Mouse (Mus musculus) forebrain, embryonic 12.5 days (tissue): ENCODE data around the gene Lmtk2. TPM values are rescaled to one million over a fixed set of nuclear protein-coding genes. Genes with fewer than 3 reads are reported as not detected.

Experiments used
- ATAC-seq: fragments of 200-750 bp; cut with Nextera tagmentation; 2 replicates; pipeline ENCODE4 v1.8.0; 2017; ENCODE audit warnings: moderate TSS enrichment; ENCODE audit not compliant: low FRiP score
- H3K27ac ChIP-seq: fragments of 300-500 bp; sonication (generic); 2 replicates; pipeline ENCODE4 v1.5.1; 2016; ENCODE audit warnings: mild to moderate bottlenecking
- H3K27me3 ChIP-seq: fragments of 300-500 bp; sonication (generic); 2 replicates; pipeline ENCODE4 v1.6.1; 2016; ENCODE audit warnings: mild to moderate bottlenecking
- H3K36me3 ChIP-seq: fragments of 300-500 bp; sonication (generic); replicated peaks from 2 replicates; pipeline ENCODE4 v1.6.1; 2016; ENCODE audit warnings: mild to moderate bottlenecking
- H3K4me1 ChIP-seq: fragments of 300-500 bp; sonication (generic); 2 replicates; pipeline ENCODE4 v1.6.1; 2016
- H3K4me2 ChIP-seq: fragments of 300-500 bp; sonication (generic); 2 replicates; pipeline ENCODE4 v1.6.1; 2016; ENCODE audit warnings: mild to moderate bottlenecking, moderate library complexity
- H3K4me3 ChIP-seq: fragments of 300-500 bp; sonication (generic); replicated peaks from 2 replicates; pipeline ENCODE4 v1.5.1; 2016; ENCODE audit warnings: mild to moderate bottlenecking
- H3K9ac ChIP-seq: fragments of 300-500 bp; sonication (generic); 2 replicates; pipeline ENCODE4 v1.6.1; 2016; ENCODE audit warnings: mild to moderate bottlenecking
- H3K9me3 ChIP-seq: fragments of 300-500 bp; sonication (generic); 2 replicates; pipeline ENCODE4 v1.6.1; 2016
- WGBS: fragments of 180-500 bp; shearing (Covaris S2); methylation state at CpG from one replicate; pipeline ENCODE4 v1.1.7; 2016; 5-methylcytosine and 5-hydroxymethylcytosine counted together
- polyA plus RNA-seq: library from polyadenylated mRNA; unstranded; fragments of >200 nt; fragmentation: Nextera tagmentation; extraction: Ambion mirVana; gene quantifications from 2 replicates; pipeline ENCODE4 v1.2.1, GENCODE M21; 2016

The Lmtk2 gene
- 9.5 and 10.3 TPM in 2 replicates for polyA plus RNA-seq

GRCm38 (mm10) chr5:144100149-144100935, at the start of gene Lmtk2:
Gene Lmtk2 (plus strand): TSS chr5:144100436.
- Histone ChIP-seq H3K27ac (peak within 1 kb of the TSS; percentile 91), H3K4me3 (peak within 1 kb of the TSS; percentile 100), H3K27me3 (0 out of 2 replicates have a peak, but pooled peaks cover 2% of the 10 kb centered on the region), H3K4me1 (peaks cover 11% of the 10 kb centered on the region), H3K36me3 (no peaks in the 10 kb centered on the region), H3K9me3 (no peaks in the 10 kb centered on the region), H3K4me2 (peak within 1 kb of the TSS; percentile 73), H3K9ac (peak within 1 kb of the TSS; percentile 93)
- WGBS = under 1% methylated on average over 66 of the region's 90 CpGs
- ATAC-seq = peak; percentile 100

GRCm38 (mm10) chr5:144051268-144051667, 49.0 kb upstream of the Lmtk2 start:
- Histone ChIP-seq H3K27ac (no peak overlapping the region), H3K27me3 (no peaks in the 10 kb centered on the region), H3K4me1 (no peaks in the 10 kb centered on the region), H3K9ac (no peak overlapping the region), H3K9me3 (no peaks in the 10 kb centered on the region), H3K4me2 (no peak overlapping the region), H3K36me3 (no peaks in the 10 kb centered on the region), H3K4me3 (no peak overlapping the region)
- ATAC-seq = no peak

DNA sequence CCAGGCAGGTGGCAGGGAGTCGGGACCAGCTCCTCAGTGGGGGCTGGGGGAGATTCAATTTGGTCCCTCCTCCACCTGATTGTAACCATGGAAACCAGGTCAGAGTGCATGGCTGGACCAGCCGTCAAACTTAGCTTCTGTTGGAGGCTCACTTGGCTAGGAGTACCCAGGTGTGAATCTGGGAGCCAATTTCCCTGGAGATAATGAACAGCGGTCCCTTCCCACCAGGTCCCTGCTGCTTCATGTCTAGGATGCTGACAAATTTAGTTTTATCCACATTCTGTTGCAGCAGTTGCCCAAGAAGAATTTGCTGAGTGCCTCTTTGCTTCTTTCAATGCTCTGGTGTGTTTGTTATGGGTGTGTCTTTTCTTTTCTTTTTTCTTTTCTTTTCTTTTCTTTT, 46.8 kb upstream of the Lmtk2 start:
- WGBS = 49% methylated on average over 3 of the region's 3 CpGs
- Histone ChIP-seq H3K27ac (no peak overlapping the region), H3K4me3 (no peak overlapping the region), H3K27me3 (no peaks in the 10 kb centered on the region), H3K4me2 (no peak overlapping the region), H3K9me3 (no peaks in the 10 kb centered on the region), H3K4me1 (no peaks in the 10 kb centered on the region), H3K9ac (no peak overlapping the region), H3K36me3 (no peaks in the 10 kb centered on the region)
- peak; percentile 79 for ATAC-seq

GRCm38 (mm10) chr5:144054340-144054739, 45.9 kb upstream of the Lmtk2 start:
- Histone ChIP-seq H3K4me1 (no peaks in the 10 kb centered on the region), H3K9ac (no peak overlapping the region), H3K4me2 (no peak overlapping the region), H3K36me3 (no peaks in the 10 kb centered on the region), H3K4me3 (no peak overlapping the region), H3K27ac (no peak overlapping the region), H3K9me3 (no peaks in the 10 kb centered on the region), H3K27me3 (no peaks in the 10 kb centered on the region)
- 95% methylated on average over 6 of the region's 6 CpGs for WGBS
- ATAC-seq = no peak

- no peak for ATAC-seq
- Histone ChIP-seq H3K4me1 (no peaks in the 10 kb centered on the region), H3K9me3 (no peaks in the 10 kb centered on the region), H3K36me3 (no peaks in the 10 kb centered on the region), H3K27ac (no peak overlapping the region), H3K4me3 (no peak overlapping the region), H3K4me2 (no peak overlapping the region), H3K9ac (no peak overlapping the region), H3K27me3 (no peaks in the 10 kb centered on the region)
- 60% methylated on average over 5 of the region's 5 CpGs for WGBS
These were observed 36.1 kb upstream of the Lmtk2 start for GRCm38 (mm10) chr5:144064093-144064492.

DNA sequence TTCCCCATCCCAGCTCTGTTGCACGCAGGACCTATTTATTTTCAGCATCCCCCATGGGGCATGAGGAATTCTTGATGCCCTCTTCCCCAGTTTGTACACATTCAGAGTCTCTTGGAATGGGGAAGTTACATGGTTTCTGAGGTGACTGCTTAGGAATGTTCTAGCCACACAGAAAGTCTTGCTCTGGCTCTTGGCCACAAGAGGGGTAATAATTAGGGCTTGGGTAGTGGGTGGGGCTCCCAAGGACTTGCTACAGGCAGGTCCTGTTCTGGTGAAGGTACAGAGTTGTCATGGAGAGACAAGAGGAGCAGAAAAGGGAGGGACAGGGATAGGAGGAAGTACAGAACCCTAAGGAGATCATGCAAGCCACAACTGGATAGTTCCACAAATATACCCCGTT, 34.2 kb upstream of the Lmtk2 start:
- Histone ChIP-seq H3K4me1 (no peaks in the 10 kb centered on the region), H3K27me3 (no peaks in the 10 kb centered on the region), H3K4me2 (no peak overlapping the region), H3K4me3 (no peak overlapping the region), H3K9ac (no peak overlapping the region), H3K36me3 (no peaks in the 10 kb centered on the region), H3K9me3 (no peaks in the 10 kb centered on the region), H3K27ac (no peak overlapping the region)
- WGBS = 90% methylated on average over 2 of the region's 2 CpGs
- no peak for ATAC-seq

DNA sequence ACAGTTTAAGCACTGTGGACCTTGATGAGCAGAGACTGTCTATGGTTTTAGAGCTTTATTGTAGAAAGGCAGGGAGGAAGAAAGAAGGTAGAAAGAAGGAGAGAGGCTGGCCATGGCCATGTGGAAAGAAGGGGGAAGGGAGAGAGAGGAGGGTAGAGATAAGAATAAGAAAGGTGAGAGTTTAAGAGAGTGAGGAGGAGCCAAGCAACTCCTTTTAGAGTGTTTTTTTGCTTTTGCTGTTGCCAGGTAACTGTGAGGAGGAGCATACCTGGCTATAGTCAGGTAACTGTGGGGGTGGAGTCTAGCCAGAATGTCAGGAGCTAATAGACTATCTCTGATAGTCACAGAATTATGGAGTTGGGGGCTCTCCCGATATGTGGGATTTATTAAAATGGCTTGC, 30.2 kb upstream of the Lmtk2 start:
- no peaks in the 10 kb centered on the region for H3K27me3 ChIP-seq
- H3K9ac ChIP-seq = no peak overlapping the region
- H3K36me3 ChIP-seq = no peaks in the 10 kb centered on the region
- no peaks in the 10 kb centered on the region for H3K9me3 ChIP-seq
- no peak overlapping the region for H3K4me2 ChIP-seq
- ATAC-seq = no peak
- no peak overlapping the region for H3K4me3 ChIP-seq
- H3K4me1 ChIP-seq = no peaks in the 10 kb centered on the region
- 100% methylated on average over 1 of the region's 1 CpGs for WGBS
- H3K27ac ChIP-seq = no peak overlapping the region

DNA sequence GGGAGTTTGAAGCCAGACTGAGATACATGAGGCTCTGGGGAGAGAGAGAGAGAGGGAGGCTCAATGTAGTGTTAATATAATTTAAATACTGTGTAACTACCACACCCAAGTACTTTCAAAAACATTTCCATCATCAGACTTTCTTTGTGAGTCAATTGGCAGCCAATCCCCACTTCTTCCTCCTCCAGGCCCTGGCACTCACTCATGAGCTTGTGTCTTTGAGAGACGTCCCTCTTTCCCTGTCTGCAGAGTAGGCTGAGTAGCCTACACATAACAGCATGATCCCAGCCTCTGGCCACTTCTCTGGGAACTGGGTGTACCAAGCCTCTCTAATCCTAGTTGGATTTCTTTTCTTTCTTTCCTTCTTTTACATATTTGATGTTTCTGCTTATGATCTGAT, 29.0 kb upstream of the Lmtk2 start:
- Histone ChIP-seq H3K4me1 (no peaks in the 10 kb centered on the region), H3K4me2 (no peak overlapping the region), H3K9me3 (no peaks in the 10 kb centered on the region), H3K27ac (no peak overlapping the region), H3K9ac (no peak overlapping the region), H3K36me3 (no peaks in the 10 kb centered on the region), H3K27me3 (no peaks in the 10 kb centered on the region), H3K4me3 (no peak overlapping the region)
- no peak for ATAC-seq
- 55% methylated on average over 1 of the region's 1 CpGs for WGBS

GRCm38 (mm10) chr5:144077541-144077940, 22.7 kb upstream of the Lmtk2 start:
- no peaks in the 10 kb centered on the region for H3K36me3 ChIP-seq
- H3K4me1 ChIP-seq = no peaks in the 10 kb centered on the region
- ATAC-seq = no peak
- H3K27ac ChIP-seq = no peak overlapping the region
- H3K27me3 ChIP-seq = no peaks in the 10 kb centered on the region
- WGBS = 75% methylated on average over 1 of the region's 1 CpGs
- no peak overlapping the region for H3K4me2 ChIP-seq
- H3K9ac ChIP-seq = no peak overlapping the region
- no peak overlapping the region for H3K4me3 ChIP-seq
- H3K9me3 ChIP-seq = peaks cover 3% of the 10 kb centered on the region; the same call in 1 of the 2 replicates

DNA sequence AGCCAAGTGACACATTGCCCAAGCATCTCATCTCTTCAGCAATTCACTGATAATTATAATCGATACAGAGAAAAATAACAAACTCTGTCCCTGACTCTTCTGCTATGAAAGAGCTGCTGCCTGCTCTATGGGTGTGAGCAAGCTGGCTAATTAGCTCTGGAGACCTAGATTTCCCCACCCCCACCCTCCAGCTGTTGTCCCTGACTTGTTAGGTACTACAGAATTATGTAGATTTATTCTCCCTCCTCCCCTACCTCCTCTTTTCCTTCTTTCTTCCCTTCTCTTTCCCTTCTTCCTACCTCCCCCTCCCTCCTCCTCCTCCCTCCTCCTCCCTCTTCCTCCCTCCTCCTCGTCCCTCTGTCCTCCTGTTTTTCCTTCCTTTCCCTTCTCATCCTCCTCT, 19.4 kb upstream of the Lmtk2 start:
- WGBS = 49% methylated on average over 2 of the region's 2 CpGs
- Histone ChIP-seq H3K27me3 (no peaks in the 10 kb centered on the region), H3K4me1 (no peaks in the 10 kb centered on the region), H3K27ac (0 out of 2 replicates have a peak overlapping the region, but pooled peaks have one; percentile 46), H3K9ac (no peak overlapping the region), H3K4me2 (no peak overlapping the region), H3K9me3 (peaks cover 3% of the 10 kb centered on the region; the same call in 1 of the 2 replicates), H3K36me3 (no peaks in the 10 kb centered on the region), H3K4me3 (no peak overlapping the region)
- no peak for ATAC-seq

DNA sequence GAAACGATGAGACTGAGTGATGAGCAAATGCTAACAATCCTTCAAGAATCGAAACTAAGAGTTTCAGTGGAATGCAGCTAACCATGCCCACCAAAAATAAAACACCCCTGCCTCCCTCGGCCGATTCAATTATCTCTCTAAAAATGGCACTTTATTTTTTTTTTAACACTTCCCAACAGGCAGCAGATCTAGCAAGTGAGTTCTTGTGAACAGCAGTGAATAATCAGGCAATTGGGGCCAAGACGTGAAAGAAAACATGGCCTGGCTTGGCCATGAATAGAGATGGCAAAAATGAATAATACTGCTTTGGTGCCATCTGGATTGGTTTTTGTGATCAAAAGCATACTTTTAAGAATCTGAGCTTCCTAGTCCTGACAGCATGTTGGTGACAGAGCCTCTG, 18.2 kb upstream of the Lmtk2 start:
- Histone ChIP-seq H3K27me3 (no peaks in the 10 kb centered on the region), H3K4me3 (no peak overlapping the region), H3K36me3 (no peaks in the 10 kb centered on the region), H3K9me3 (peaks cover 3% of the 10 kb centered on the region; the same call in 1 of the 2 replicates), H3K4me1 (no peaks in the 10 kb centered on the region), H3K27ac (no peak overlapping the region), H3K9ac (no peak overlapping the region), H3K4me2 (no peak overlapping the region)
- ATAC-seq = no peak
- WGBS = 83% methylated on average over 5 of the region's 5 CpGs

GRCm38 (mm10) chr5:144083521-144083920, 16.7 kb upstream of the Lmtk2 start:
- Histone ChIP-seq H3K36me3 (no peaks in the 10 kb centered on the region), H3K9ac (no peak overlapping the region)
- ATAC-seq = no peak

DNA sequence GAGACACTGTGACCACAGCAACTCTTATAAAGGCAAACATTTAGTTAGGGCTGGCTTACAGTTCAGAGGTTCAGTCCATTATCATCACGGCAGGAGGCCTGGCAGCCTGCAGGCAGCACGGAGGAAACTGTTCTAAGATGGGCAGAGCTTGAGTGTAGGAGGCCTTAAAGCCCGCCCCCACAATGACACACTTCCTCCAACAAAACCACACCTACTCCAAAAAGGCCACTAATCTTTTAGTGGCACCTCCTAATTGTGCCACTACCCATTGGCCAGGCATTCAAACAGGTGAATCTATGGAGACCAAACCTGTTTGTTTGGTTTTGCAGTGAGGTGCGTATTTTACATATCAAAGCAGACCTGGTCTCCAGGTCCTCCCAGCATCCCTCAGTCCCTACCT, 16.0 kb upstream of the Lmtk2 start:
- no peaks in the 10 kb centered on the region for H3K4me1 ChIP-seq

More at GRCm38 (mm10) chr5:144083521-144083920, 16.7 kb upstream of the Lmtk2 start:
- H3K4me3 ChIP-seq = no peak overlapping the region
- no peaks in the 10 kb centered on the region for H3K27me3 ChIP-seq
- WGBS = 92% methylated on average over 2 of the region's 2 CpGs
- H3K27ac ChIP-seq = no peak overlapping the region
- no peak overlapping the region for H3K4me2 ChIP-seq
- peaks cover 3% of the 10 kb centered on the region; the same call in 1 of the 2 replicates for H3K9me3 ChIP-seq
- no peaks in the 10 kb centered on the region for H3K4me1 ChIP-seq

More for the DNA sequence above, 16.0 kb upstream of the Lmtk2 start:
- Histone ChIP-seq H3K27me3 (no peaks in the 10 kb centered on the region), H3K9me3 (peaks cover 3% of the 10 kb centered on the region; the same call in 1 of the 2 replicates), H3K36me3 (no peaks in the 10 kb centered on the region), H3K9ac (no peak overlapping the region), H3K27ac (no peak overlapping the region), H3K4me3 (no peak overlapping the region), H3K4me2 (no peak overlapping the region)
- WGBS = 62% methylated on average over 4 of the region's 4 CpGs
- ATAC-seq = no peak
